Mouse (Mus musculus) Patski (cell line): ENCODE results near the gene Crtap. TPM values are rescaled to one million over a fixed set of nuclear protein-coding genes. Genes with fewer than 3 reads are reported as not detected.
"Not testable (repeated sequence)": the region's sequence is repeated elsewhere in the genome, so short reads cannot be mapped to it uniquely, and the experiment has no call there.

Source experiments
- ATAC-seq: fragments of 100-300 bp; one replicate; pipeline ENCODE4 v1.8.0; 2021
- CTCF ChIA-PET: fragments of 350-600 bp; sonication (Branson Sonifier 250); formaldehyde crosslinking; loops from one replicate; lab custom pipeline; 2022; ENCODE audit warnings: inconsistent platforms; lab: Charles Lee
- POLR2A ChIA-PET: fragments of 350-600 bp; sonication (Branson Sonifier 250); formaldehyde crosslinking; loops from one replicate; lab custom pipeline; 2022; ENCODE audit warnings: antibody characterized with exemption, inconsistent platforms; lab: Charles Lee
- DNase-seq: peaks from one replicate; pipeline ENCODE4 v3.0.0-alpha.2; 2011; ENCODE audit warnings: low read depth, low spot score
- H3K27me3 ChIP-seq: fragments of 371-371 bp; one replicate; pipeline ENCODE4 v1.5.1; 2021
- CTCF ChIP-seq: fragments of 100-300 bp; IDR thresholded peaks from one replicate; pipeline ENCODE4 v1.5.1; 2021
- in situ Hi-C: fragments of 300-500 bp; cut with MboI; formaldehyde crosslinking; loops from 3 replicates; pipeline ENCODE4 v1.11.1; 2018; ENCODE audit warnings: low pct_unique_long_range_greater_than_20kb, mixed read lengths
- polyA plus RNA-seq: library from polyadenylated mRNA; unstranded; gene quantifications from one replicate; pipeline ENCODE4 v1.2.3, GENCODE M21; 2021

Crtap gene
- polyA plus RNA-seq, 1 experiment from 2014 or later: 179 TPM

DNA sequence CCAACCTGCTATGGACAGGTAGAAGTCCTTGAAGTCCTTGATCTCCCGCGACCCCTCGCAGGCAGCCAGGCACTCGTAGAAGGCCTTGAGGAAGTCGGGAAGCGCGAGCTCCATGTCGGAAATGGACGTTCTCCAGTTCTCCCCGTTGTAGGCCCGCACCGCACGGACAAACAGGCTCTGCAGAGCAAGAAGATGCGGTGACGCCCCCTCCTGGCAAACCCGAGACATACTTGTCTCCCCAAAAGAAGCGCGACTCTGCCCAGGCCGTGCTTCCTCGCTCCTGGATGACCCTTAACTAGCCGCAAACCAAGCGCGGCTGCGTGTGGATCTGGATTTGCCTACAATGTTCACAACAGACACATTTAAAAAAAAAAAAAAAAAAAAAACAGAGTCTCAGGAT is 5.8 kb downstream of the Crtap start:
- TF ChIP-seq CTCF: no peak
- in situ Hi-C loops: loop anchor here (25.0 kb wide), 1 partner anchor 347 kb away; the partner anchor contains the start of gene Fbxl2
- H3K27me3 ChIP-seq: no peaks in the 10 kb centered on the region
- no peak for DNase-seq
- CTCF ChIA-PET: no interaction called here
- no peak for ATAC-seq
- POLR2A ChIA-PET: no interaction called here

DNA sequence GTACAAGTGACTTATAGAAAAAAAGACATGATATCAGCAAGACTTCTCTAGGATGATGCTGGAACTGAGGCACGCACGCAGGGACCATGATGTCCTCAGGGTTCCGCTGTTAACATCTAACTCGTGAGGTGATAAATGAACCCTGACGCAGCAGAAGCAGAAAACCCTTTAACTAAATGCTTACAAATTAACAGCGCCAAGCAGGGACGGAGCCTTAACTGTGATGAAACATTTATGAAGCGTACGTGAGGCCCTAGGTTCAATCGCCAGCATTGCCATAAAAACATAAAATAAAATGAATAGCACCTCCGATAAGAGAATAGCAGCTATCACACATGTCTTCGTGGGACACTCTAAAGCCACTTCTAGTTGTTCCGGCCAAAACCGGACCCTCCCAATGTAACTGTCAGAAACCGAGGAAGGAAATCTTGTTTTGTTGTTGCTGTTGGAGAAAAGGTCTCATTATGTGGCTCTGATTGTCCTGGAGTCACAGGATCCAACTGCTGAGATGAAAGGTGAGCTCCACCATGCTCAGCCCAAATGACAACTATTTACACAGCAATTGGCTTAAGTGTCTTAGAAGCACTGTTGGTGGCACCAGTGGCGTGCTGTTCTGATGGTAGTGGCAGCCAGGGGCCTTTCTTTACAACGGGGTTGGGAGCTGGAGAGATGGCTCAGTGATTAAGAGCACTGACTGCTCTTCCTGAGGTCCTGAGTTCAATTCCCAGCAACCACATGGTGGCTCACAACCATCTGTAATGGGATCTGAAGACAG is 7.4 kb downstream of the Crtap start:
- ATAC-seq (no peak), DNase-seq (no peak)
- TF ChIP-seq CTCF: no peak
- POLR2A ChIA-PET: no interaction called here
- CTCF ChIA-PET: interaction anchor here (2.5 kb wide), 1 partner anchor 65 kb away, joined by 6 read pairs; no protein-coding TSS in a partner anchor
- in situ Hi-C loops: loop anchor here (25.0 kb wide), 1 partner anchor 346 kb away; the partner anchor contains the start of gene Fbxl2
- H3K27me3 ChIP-seq: no peaks in the 10 kb centered on the region

DNA sequence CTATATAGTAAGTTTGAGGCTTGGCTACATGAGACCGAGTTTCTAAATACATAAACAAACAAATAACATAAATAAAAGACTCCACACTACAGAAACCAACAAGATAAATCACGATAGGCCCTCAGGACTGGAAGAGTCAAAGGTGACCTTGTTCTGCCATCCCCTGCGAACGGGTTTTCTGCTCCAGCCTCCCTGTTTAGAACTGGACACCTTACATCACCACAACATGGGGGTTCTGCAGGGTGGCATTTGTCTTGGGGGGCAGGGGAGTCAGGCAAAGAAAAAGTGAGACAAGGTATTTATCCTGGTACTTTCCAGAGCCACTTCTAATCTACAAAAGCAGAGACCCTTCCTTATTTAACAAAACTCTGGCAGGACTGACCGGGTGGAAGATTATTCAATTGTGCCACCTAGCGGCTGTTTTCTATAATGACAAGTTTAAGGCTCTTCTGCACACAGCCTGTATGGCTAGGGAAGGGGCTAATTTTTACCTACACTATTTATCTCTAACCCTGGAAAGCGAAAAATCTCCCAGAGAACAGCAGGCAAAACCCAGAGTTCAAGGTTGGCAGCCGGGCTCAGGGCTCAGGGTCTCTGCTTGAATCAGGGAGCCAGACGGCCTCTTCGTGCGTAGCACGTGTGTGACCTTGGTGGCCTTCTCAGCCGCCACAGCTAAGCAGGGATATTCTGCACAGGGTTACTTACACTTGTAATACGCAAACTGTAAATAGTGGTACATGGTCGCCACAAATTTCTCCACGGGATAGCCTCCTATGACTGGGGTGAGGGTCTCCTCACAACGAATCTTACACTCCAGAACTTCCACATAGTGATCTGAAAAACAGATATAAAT is 9.4 kb downstream of the Crtap start:
- CTCF ChIA-PET: interaction anchor here (0.5 to 2.5 kb wide), 4 partner anchors 16 to 442 kb away, joined by 3 to 6 read pairs (median 4); no protein-coding TSS in a partner anchor
- no peaks in the 10 kb centered on the region for H3K27me3 ChIP-seq
- POLR2A ChIA-PET: no interaction called here
- DNase-seq (no peak), ATAC-seq (peak; percentile 62)
- peak; percentile 62 for TF ChIP-seq CTCF
- in situ Hi-C loops: loop anchor here (25.0 kb wide), 1 partner anchor 344 kb away; the partner anchor contains the start of gene Fbxl2

DNA sequence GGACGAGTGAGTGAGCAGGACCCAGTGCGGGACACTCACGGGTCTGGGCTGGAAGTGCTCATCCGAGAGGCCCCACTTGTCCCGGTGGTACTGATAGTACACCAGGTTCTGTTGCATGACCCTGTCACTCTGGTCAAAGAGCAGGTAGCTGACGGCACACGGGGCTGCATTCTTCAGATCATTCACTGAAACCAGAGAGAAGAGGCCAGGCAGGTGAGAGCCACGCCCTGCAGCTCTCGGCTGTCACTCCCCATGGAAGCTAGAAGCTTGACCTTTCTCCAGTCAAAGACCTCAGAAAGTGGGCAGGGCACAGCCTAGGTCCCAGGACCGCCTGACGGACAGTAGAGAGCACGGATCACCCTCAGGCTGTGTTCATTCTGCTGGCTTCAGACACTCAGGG is 10.6 kb downstream of the Crtap start:
- ATAC-seq: no peak

DNA sequence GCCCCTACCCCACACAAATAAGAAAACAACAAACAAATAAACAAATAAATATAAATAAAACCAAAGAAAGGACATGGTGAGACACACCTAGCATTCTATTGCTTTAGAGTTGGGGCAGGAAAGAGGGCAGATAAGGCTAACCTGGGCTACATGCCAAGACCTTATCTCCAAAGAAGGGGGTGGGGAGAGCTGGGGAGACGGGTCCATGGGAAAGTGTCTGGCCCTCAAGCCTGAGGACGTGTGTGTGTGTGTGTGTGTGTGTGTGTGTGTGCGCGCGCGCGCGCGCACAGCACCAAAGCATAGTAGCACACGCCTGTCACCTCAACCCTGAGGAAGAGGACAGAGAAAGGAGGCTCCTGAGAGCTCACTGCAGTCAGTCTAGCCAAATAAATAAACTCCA is 13.3 kb downstream of the Crtap start:
- no peaks in the 10 kb centered on the region for H3K27me3 ChIP-seq
- no peak for ATAC-seq
- no peak for TF ChIP-seq CTCF
- in situ Hi-C loops: loop anchor here (25.0 kb wide), 1 partner anchor 340 kb away; the partner anchor contains the start of gene Fbxl2
- POLR2A ChIA-PET: no interaction called here
- CTCF ChIA-PET: no interaction called here
- DNase-seq: no peak

More for the DNA sequence above, 10.6 kb downstream of the Crtap start:
- DNase-seq: no peak
- H3K27me3 ChIP-seq: no peaks in the 10 kb centered on the region
- CTCF ChIA-PET: interaction anchor here (0.9 to 1.1 kb wide), 2 partner anchors 9 to 17 kb away, joined by 3 to 4 read pairs; no protein-coding TSS in a partner anchor
- no peak for TF ChIP-seq CTCF
- in situ Hi-C loops: loop anchor here (25.0 kb wide), 1 partner anchor 343 kb away; the partner anchor contains the start of gene Fbxl2
- POLR2A ChIA-PET: interaction anchor here (1.1 kb wide), 1 partner anchor 9 kb away, joined by 3 read pairs; no protein-coding TSS in a partner anchor

DNA sequence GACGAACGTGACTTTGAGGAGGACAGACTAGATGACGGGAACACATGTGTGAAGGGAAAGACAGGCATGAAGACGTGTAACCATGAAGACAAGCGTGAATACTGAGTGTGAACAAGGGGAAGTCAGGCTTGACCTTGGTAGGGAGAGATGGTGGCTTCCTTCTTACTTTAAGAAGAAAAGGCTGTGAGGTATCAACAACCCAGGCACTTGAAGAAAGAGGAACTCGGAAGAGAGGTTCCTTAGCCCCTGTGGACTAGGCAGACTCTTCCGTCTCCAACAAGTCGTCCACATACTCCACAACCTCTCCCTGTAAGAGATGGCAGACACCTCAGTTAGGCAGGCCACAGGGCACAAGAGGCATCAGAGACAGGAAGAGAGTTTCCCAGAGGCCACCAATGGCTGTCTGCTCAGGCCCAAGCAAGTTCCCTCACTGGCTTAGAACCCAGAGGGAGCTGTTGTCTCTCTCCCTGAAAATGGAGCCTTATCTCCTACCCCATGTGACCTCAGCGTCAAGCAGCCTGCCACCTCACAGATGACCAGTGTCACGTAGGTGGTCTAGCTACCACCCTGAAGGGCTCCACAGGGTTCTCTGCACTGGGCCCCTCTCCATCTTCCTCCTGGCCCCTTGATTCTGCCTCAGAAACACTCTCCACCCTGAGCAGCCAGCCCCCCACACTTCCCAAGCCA is 15.1 kb downstream of the Crtap start:
- POLR2A ChIA-PET: interaction anchor here (0.6 kb wide), 1 partner anchor 740 kb away, joined by 3 read pairs; no protein-coding TSS in a partner anchor
- DNase-seq: no peak
- no peaks in the 10 kb centered on the region for H3K27me3 ChIP-seq
- no peak for TF ChIP-seq CTCF
- CTCF ChIA-PET: no interaction called here
- no peak for ATAC-seq
- in situ Hi-C loops: loop anchor here (25.0 kb wide), 1 partner anchor 338 kb away; the partner anchor contains the start of gene Fbxl2

DNA sequence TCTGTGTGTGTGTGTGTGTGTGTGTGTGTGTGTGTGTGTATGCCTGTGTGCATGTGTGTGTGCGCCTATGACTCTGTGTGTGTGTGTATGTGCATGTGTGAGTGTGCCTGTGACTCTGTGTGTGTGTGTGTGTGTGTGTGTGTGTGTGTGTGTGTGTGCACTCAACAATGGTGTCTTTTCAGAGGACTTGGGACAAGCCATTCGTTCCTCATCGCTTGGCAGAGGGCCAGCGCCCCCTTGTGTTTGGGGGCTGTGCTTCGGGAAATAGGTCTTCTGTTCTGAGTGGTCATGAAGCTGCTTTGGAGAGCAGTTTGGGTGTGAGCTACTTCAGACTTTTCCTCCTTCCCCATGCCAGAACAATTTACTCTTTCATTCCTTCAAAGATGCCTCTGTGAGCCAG is 18.8 kb downstream of the Crtap start:
- H3K27me3 ChIP-seq, POLR2A ChIA-PET, CTCF ChIA-PET, ATAC-seq, DNase-seq, in situ Hi-C loops: not testable (repeated sequence)

DNA sequence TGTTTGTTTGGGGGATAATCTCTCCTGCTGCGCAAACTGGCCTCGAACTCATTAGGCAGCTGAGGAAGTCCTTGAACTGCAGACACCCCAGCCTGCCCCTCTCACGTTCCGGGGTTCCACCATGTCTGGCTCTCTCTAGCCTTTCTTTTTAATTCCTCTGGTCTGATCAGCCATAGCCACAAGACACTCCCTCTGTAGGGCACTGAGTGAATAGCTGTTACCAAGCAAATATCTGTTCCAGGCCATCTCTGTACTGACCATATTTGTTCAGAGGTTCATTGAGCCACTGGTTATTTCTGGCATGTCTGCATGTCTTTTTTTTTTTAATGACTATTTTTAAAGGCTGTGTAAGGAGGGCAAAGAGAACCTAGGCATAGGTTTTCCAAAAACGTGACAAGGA is 21.1 kb downstream of the Crtap start:
- CTCF ChIA-PET, H3K27me3 ChIP-seq, DNase-seq: not testable (repeated sequence)
- ATAC-seq: peak; percentile 45
- POLR2A ChIA-PET: interaction anchor here (0.6 kb wide), 1 partner anchor 335 kb away, joined by 3 read pairs; no protein-coding TSS in a partner anchor
- in situ Hi-C loops: loop anchor here (5.0 kb wide), 1 partner anchor 282 kb away; no protein-coding TSS in a partner anchor

DNA sequence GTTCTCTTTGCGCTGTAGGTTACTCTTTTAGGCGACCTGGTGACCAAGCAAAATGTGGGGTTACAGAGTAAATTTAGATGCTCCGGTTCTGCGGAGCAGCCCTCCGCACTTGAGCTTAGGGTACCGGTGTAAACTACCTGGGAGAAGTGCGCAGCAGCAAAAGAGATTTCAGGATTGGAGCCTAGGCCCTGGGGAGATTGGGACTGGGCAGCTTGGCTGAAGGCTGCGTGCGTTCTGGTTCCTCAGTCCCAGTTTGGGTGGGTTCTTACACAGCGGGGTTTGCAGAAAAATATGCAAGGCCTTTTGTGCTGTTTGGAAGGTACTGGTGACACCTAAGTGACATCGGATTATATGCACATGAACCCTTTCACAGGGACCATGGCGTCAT is 22.0 kb downstream of the Crtap start:
- no peaks in the 10 kb centered on the region for H3K27me3 ChIP-seq
- CTCF ChIA-PET: no interaction called here
- ATAC-seq (no peak), DNase-seq (no peak)
- in situ Hi-C loops: loop anchor here (5.0 kb wide), 1 partner anchor 281 kb away; no protein-coding TSS in a partner anchor
- no peak for TF ChIP-seq CTCF
- POLR2A ChIA-PET: no interaction called here
